Mouse (Mus musculus) lung, postnatal 0 days (tissue): ENCODE results near the gene Wwc2. TPM values are rescaled to one million over a fixed set of nuclear protein-coding genes. Genes with fewer than 3 reads are reported as not detected.
A peak's percentile ranks its signal among the peaks of the same experiment; 100 is the strongest.

Experiments
- ATAC-seq: fragments of 200-750 bp; cut with Nextera tagmentation; 2 replicates; pipeline ENCODE4 v1.8.0; 2017; ENCODE audit warnings: moderate library complexity
- DNase-seq: peaks from one replicate; pipeline ENCODE4 v3.0.0-alpha.2; 2016; ENCODE audit warnings: low spot score
- H3K27ac ChIP-seq: fragments of 300-500 bp; sonication (generic); 2 replicates; pipeline ENCODE4 v1.5.1; 2014; ENCODE audit warnings: antibody characterized with exemption, mild to moderate bottlenecking, low read length, mixed read lengths
- H3K27me3 ChIP-seq: fragments of 300-500 bp; sonication (generic); replicated peaks from 2 replicates; pipeline ENCODE4 v1.6.1; 2014; ENCODE audit warnings: low read length, mixed read lengths; ENCODE audit not compliant: insufficient read depth
- H3K36me3 ChIP-seq: fragments of 300-500 bp; sonication (generic); 2 replicates; pipeline ENCODE4 v1.6.1; 2014; ENCODE audit warnings: low read length, mixed read lengths; ENCODE audit not compliant: insufficient read depth
- H3K4me1 ChIP-seq: fragments of 300-500 bp; sonication (generic); 2 replicates; pipeline ENCODE4 v1.6.1; 2014; ENCODE audit warnings: antibody characterized with exemption, low read depth, low read length, mixed read lengths; ENCODE audit not compliant: insufficient read depth
- H3K4me2 ChIP-seq: fragments of 300-500 bp; sonication (generic); replicated peaks from 2 replicates; pipeline ENCODE4 v1.6.1; 2014; ENCODE audit warnings: low read depth, mild to moderate bottlenecking, low read length, moderate library complexity, mixed read lengths
- H3K4me3 ChIP-seq: fragments of 300-500 bp; sonication (generic); 2 replicates; pipeline ENCODE4 v1.5.1; 2014; ENCODE audit warnings: low read depth, low read length
- H3K9ac ChIP-seq: fragments of 300-500 bp; sonication (generic); replicated peaks from 2 replicates; pipeline ENCODE4 v1.6.1; 2014; ENCODE audit warnings: low read depth, mild to moderate bottlenecking
- H3K9me3 ChIP-seq: fragments of 300-500 bp; sonication (generic); 2 replicates; pipeline ENCODE4 v1.6.1; 2016; ENCODE audit warnings: low read length, mixed read lengths
- CTCF ChIP-seq: IDR thresholded peaks from 2 replicates; pipeline ENCODE4 v1.5.1; 2016; ENCODE audit warnings: antibody characterized with exemption, mild to moderate bottlenecking
- EP300 ChIP-seq: IDR thresholded peaks from 2 replicates; pipeline ENCODE4 v1.6.1; 2016; ENCODE audit warnings: antibody characterized with exemption, mild to moderate bottlenecking, control low read depth
- WGBS: fragments of 180-500 bp; shearing (Covaris S2); extraction: QIAGEN DNeasy Blood & Tissue Kit; methylation state at CpG from one replicate; pipeline ENCODE4 v1.1.7; 2014; 5-methylcytosine and 5-hydroxymethylcytosine counted together
- polyA plus RNA-seq: library from polyadenylated mRNA; unstranded; fragments of >200 nt; fragmentation: Nextera tagmentation; extraction: Ambion mirVana; gene quantifications from 2 replicates; pipeline ENCODE4 v1.2.1, GENCODE M21; 2015

Gene Wwc2
- polyA plus RNA-seq, 1 experiment from 2014 or later, result 19.1 TPM

- H3K36me3 ChIP-seq, result peaks cover 34% of the 10 kb centered on the region
- no peak for DNase-seq
- no peak overlapping the region for H3K27ac ChIP-seq
- H3K27me3 ChIP-seq, result no peaks in the 10 kb centered on the region
- no peak for ATAC-seq
- no peak overlapping the region for H3K4me2 ChIP-seq
- no peaks in the 10 kb centered on the region for H3K9me3 ChIP-seq
- WGBS, result 78% methylated on average over 8 of the region's 8 CpGs
- TF ChIP-seq EP300, result no peak
- TF ChIP-seq CTCF, result peak; percentile 58
- H3K4me1 ChIP-seq, result no peaks in the 10 kb centered on the region
- H3K4me3 ChIP-seq, result no peak overlapping the region
- H3K9ac ChIP-seq, result no peak overlapping the region
Measured at GRCm38 (mm10) chr8:47849842-47850241, 140.9 kb downstream of the Wwc2 start.

DNA sequence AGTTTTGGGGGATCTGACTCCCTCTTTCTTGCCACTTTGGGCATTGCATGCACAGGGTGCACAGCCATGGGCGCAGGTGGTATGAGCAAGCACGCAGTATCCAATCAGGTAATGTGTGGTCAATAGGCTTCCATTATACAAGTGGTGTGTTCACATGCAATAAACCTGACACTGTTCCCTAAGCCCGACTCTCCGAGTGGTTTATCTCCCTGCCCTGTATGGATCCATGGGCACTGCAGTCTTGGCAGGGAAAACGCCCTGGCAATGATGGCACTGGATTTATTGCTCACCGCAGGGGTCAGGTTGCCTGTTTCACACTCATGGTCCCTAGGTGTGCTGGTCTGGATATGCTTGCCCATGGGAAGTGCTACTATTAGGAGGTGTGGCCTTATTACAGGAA lies 142.8 kb downstream of the Wwc2 start:
- TF ChIP-seq CTCF (no peak), EP300 (no peak)
- Histone ChIP-seq H3K4me3 (no peak overlapping the region), H3K4me1 (no peaks in the 10 kb centered on the region), H3K9ac (no peak overlapping the region), H3K27ac (no peak overlapping the region), H3K27me3 (no peaks in the 10 kb centered on the region), H3K36me3 (peaks cover 37% of the 10 kb centered on the region), H3K4me2 (no peak overlapping the region), H3K9me3 (no peaks in the 10 kb centered on the region)
- DNase-seq (no peak), ATAC-seq (no peak)
- WGBS, result 95% methylated on average over 6 of the region's 6 CpGs

DNA sequence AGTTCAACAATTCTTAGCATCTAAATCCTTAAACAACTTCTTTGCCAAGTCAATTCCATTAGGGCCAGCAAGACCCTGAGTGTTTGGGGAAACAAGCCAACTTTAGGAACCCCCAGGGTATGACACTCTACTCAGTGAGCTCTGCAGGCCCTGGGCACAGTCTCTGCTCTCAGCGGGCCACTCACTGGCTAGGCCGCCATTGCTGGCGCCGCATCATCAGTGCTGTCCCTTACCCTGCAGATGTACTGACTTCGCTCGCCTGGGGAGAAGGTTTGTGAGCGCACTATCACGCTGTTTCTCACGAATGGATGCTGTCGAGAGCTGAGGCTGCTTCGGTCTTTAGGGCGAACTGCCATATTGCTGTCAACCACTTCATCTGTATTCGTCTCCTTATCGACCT lies 143.6 kb downstream of the Wwc2 start:
- TF ChIP-seq EP300, result no peak
- TF ChIP-seq CTCF, result no peak
- WGBS, result 78% methylated on average over 14 of the region's 14 CpGs
- Histone ChIP-seq H3K9ac (no peak overlapping the region), H3K36me3 (peaks cover 45% of the 10 kb centered on the region), H3K4me3 (no peak overlapping the region), H3K27me3 (no peaks in the 10 kb centered on the region), H3K27ac (no peak overlapping the region), H3K4me2 (no peak overlapping the region), H3K4me1 (no peaks in the 10 kb centered on the region), H3K9me3 (no peaks in the 10 kb centered on the region)
- DNase-seq (no peak), ATAC-seq (no peak)

GRCm38 (mm10) chr8:47845956-47846355 lies 144.8 kb downstream of the Wwc2 start:
- WGBS, result 88% methylated on average over 13 of the region's 13 CpGs
- ATAC-seq, result no peak
- Histone ChIP-seq H3K9me3 (no peaks in the 10 kb centered on the region), H3K27ac (no peak overlapping the region), H3K4me1 (no peaks in the 10 kb centered on the region), H3K36me3 (peaks cover 48% of the 10 kb centered on the region), H3K9ac (no peak overlapping the region), H3K27me3 (no peaks in the 10 kb centered on the region), H3K4me3 (no peak overlapping the region), H3K4me2 (no peak overlapping the region)
- no peak for DNase-seq
- TF ChIP-seq CTCF (no peak), EP300 (no peak)

- 92% methylated on average over 10 of the region's 10 CpGs for WGBS
- H3K36me3 ChIP-seq, result peaks cover 46% of the 10 kb centered on the region
Measured at GRCm38 (mm10) chr8:47843651-47844050, 147.1 kb downstream of the Wwc2 start.

GRCm38 (mm10) chr8:47843063-47843462 lies 147.7 kb downstream of the Wwc2 start:
- no peak overlapping the region for H3K4me3 ChIP-seq
- no peak overlapping the region for H3K4me2 ChIP-seq
- no peaks in the 10 kb centered on the region for H3K9me3 ChIP-seq
- 87% methylated on average over 7 of the region's 7 CpGs for WGBS
- no peak overlapping the region for H3K9ac ChIP-seq
- no peak for ATAC-seq
- no peaks in the 10 kb centered on the region for H3K4me1 ChIP-seq
- no peaks in the 10 kb centered on the region for H3K27me3 ChIP-seq
- no peak for TF ChIP-seq EP300
- TF ChIP-seq CTCF, result no peak
- H3K27ac ChIP-seq, result no peak overlapping the region
- peaks cover 44% of the 10 kb centered on the region for H3K36me3 ChIP-seq
- DNase-seq, result no peak

More at GRCm38 (mm10) chr8:47843651-47844050, 147.1 kb downstream of the Wwc2 start:
- Histone ChIP-seq H3K9me3 (no peaks in the 10 kb centered on the region), H3K4me3 (no peak overlapping the region), H3K9ac (no peak overlapping the region), H3K4me2 (no peak overlapping the region), H3K4me1 (no peaks in the 10 kb centered on the region), H3K27me3 (no peaks in the 10 kb centered on the region), H3K27ac (no peak overlapping the region)
- TF ChIP-seq EP300, result no peak
- TF ChIP-seq CTCF, result no peak
- DNase-seq (no peak), ATAC-seq (no peak)

DNA sequence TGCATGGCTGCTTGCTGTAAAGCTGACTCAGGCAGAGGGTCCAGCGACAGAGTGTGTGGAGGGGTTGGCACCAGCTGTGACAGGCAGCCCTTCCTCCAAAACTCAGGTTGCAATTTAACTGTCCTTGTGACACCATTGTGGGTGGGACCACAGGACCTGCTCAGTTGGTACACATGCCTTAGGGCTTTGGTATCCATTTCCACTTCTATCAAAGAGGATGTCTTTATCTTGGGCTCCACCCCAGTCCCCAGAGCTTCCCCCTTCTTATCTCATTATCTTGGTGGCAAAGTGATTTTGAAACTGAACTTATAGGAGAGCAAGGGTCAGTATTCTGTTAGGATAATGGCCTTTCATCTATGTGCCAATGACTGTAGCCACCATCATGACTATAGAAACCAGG lies 156.8 kb downstream of the Wwc2 start:
- Histone ChIP-seq H3K27me3 (no peaks in the 10 kb centered on the region), H3K4me2 (no peak overlapping the region), H3K27ac (no peak overlapping the region), H3K9me3 (no peaks in the 10 kb centered on the region), H3K9ac (no peak overlapping the region), H3K4me1 (no peaks in the 10 kb centered on the region), H3K36me3 (peaks cover 26% of the 10 kb centered on the region; the same call in 1 of the 2 replicates), H3K4me3 (no peak overlapping the region)
- ATAC-seq (no peak), DNase-seq (no peak)
- 86% methylated on average over 1 of the region's 1 CpGs for WGBS
- no peak for TF ChIP-seq EP300
- no peak for TF ChIP-seq CTCF
